Mouse (Mus musculus): Measurements from ENCODE around the gene Acsf3. TPM values are rescaled to one million over a fixed set of nuclear protein-coding genes. Genes with fewer than 3 reads are reported as not detected.

Acsf3 gene
- total and polyA plus RNA-seq, 3 experiments, result 17.8 to 37.2 TPM; not detected in 1

GRCm38 (mm10) chr8:122864719-122865129 lies 89.4 kb downstream of the Acsf3 start:
- Histone ChIP-seq H3K36me3 (ENCODE audit: control insufficient read depth in 1 of 2, insufficient read depth in 2 of 2, low read length in 2 of 2) (no peaks in the 10 kb centered on the region), H3K4me1 (ENCODE audit: control insufficient read depth in 1 of 2, insufficient read depth in 2 of 2, low read length in 2 of 2) (peaks cover 2 to 18% of the 10 kb centered on the region in 2 experiments; a peak in 3 of 4 replicates), H3K4me3 (ENCODE audit: control insufficient read depth in 1 of 2, insufficient read depth in 1 of 2, low read depth in 2 of 2, low read length in 2 of 2) (peak overlapping the region; percentile 48 to 64), H3K9ac (ENCODE audit: control insufficient read depth, low read depth, low read length, poor library complexity, severe bottlenecking) (peak overlapping the region; percentile 46), H3K79me2 (ENCODE audit: control insufficient read depth, insufficient read depth, low read length, poor library complexity) (no peaks in the 10 kb centered on the region), H3K9me3 (replicated peaks; ENCODE audit: insufficient read depth, low read length) (no peaks in the 10 kb centered on the region), H3K27me3 (ENCODE audit: control insufficient read depth in 1 of 2, insufficient read depth in 2 of 2, low read length in 2 of 2) (no peaks in the 10 kb centered on the region), H3K27ac (ENCODE audit: control insufficient read depth, low read depth, low read length) (no peak overlapping the region)
- no peak for TF ChIP-seq TBP (IDR thresholded peaks at IDR 0.05; ENCODE audit: low read depth, low read length)
- TF ChIP-seq EP300 (IDR thresholded peaks at IDR 0.05; ENCODE audit: low read depth in 1 of 2, low read length in 2 of 2), result 0 out of 4 replicates have a peak, but pooled peaks of 1 of the 2 experiments have one; percentile 13
- DNase-seq (ENCODE audit: low read depth, low spot score), result peak; percentile 40

- TF ChIP-seq POLR2A (IDR thresholded peaks at IDR 0.05; ENCODE audit: control insufficient read depth in 1 of 2, insufficient read depth in 1 of 2, low read depth in 1 of 2, low read length in 2 of 2, poor library complexity in 1 of 2) (no peak), MAX (IDR thresholded peaks at IDR 0.05; ENCODE audit: low read length) (no peak), UBTF (IDR thresholded peaks at IDR 0.05; ENCODE audit: borderline replicate concordance, insufficient read depth, low read depth, low read length) (no peak), ELF1 (IDR thresholded peaks at IDR 0.05; ENCODE audit: low read depth, low read length) (no peak), POLR2AphosphoS5 (IDR thresholded peaks at IDR 0.05; ENCODE audit: borderline replicate concordance, low read depth, low read length) (no peak), JUND (IDR thresholded peaks at IDR 0.05; ENCODE audit: low read depth, low read length) (no peak), SMC3 (IDR thresholded peaks at IDR 0.05; ENCODE audit: low read depth, low read length) (peak; percentile 84), TCF12 (IDR thresholded peaks at IDR 0.05; ENCODE audit: low read depth, low read length) (no peak), ZMIZ1 (IDR thresholded peaks at IDR 0.05; ENCODE audit: low read depth, low read length) (no peak), CTCF (IDR thresholded peaks at IDR 0.05 in 2 of 3, conservative IDR thresholded peaks at IDR 0.05 in 1 of 3; ENCODE audit: control insufficient read depth in 1 of 3, insufficient read depth in 1 of 3, low read depth in 2 of 3, low read length in 3 of 3, poor library complexity in 1 of 3, severe bottlenecking in 1 of 3) (peak; percentile 43 to 86 (median 79)), ZC3H11A (IDR thresholded peaks at IDR 0.05; ENCODE audit: low read depth, low read length) (peak; percentile 67), HCFC1 (IDR thresholded peaks at IDR 0.05; ENCODE audit: low read depth, low read length) (0 out of 2 replicates have a peak, but pooled peaks have one; percentile 17), BHLHE40 (IDR thresholded peaks at IDR 0.05; ENCODE audit: borderline replicate concordance, low read depth, low read length) (no peak), RAD21 (IDR thresholded peaks at IDR 0.05; ENCODE audit: low read depth, low read length) (peak; percentile 78), ZKSCAN1 (IDR thresholded peaks at IDR 0.05; ENCODE audit: low read depth, low read length) (no peak)
- H3K9me3 ChIP-seq (replicated peaks; ENCODE audit: insufficient read depth, low read length), result no peaks in the 10 kb centered on the region
- H3K9ac ChIP-seq (ENCODE audit: control insufficient read depth, low read depth, low read length, poor library complexity, severe bottlenecking), result peak overlapping the region; percentile 46
- no peaks in the 10 kb centered on the region for H3K27me3 ChIP-seq (ENCODE audit: control insufficient read depth in 1 of 2, insufficient read depth in 2 of 2, low read length in 2 of 2)
- H3K4me1 ChIP-seq (ENCODE audit: control insufficient read depth in 1 of 2, insufficient read depth in 2 of 2, low read length in 2 of 2), result peaks cover 2 to 22% of the 10 kb centered on the region in 2 experiments; a peak in 3 of 4 replicates
- no peaks in the 10 kb centered on the region; a peak in 1 of 4 replicates for H3K36me3 ChIP-seq (ENCODE audit: control insufficient read depth in 1 of 2, insufficient read depth in 2 of 2, low read length in 2 of 2)
- H3K4me3 ChIP-seq (ENCODE audit: control insufficient read depth in 1 of 2, insufficient read depth in 1 of 2, low read depth in 2 of 2, low read length in 2 of 2), result peak overlapping the region; percentile 48 to 64; a peak in 3 of 4 replicates
- H3K79me2 ChIP-seq (ENCODE audit: control insufficient read depth, insufficient read depth, low read length, poor library complexity), result no peaks in the 10 kb centered on the region
- no peak overlapping the region for H3K27ac ChIP-seq (ENCODE audit: control insufficient read depth, low read depth, low read length)
- peak; percentile 74 for DNase-seq (ENCODE audit: low read depth, low spot score)
Observed at GRCm38 (mm10) chr8:122865441-122865840, 90.2 kb downstream of the Acsf3 start.

All from MEL (cell line).